39 mouse cellular contexts compared by ENCODE assay signal in the genomic region with DNA sequence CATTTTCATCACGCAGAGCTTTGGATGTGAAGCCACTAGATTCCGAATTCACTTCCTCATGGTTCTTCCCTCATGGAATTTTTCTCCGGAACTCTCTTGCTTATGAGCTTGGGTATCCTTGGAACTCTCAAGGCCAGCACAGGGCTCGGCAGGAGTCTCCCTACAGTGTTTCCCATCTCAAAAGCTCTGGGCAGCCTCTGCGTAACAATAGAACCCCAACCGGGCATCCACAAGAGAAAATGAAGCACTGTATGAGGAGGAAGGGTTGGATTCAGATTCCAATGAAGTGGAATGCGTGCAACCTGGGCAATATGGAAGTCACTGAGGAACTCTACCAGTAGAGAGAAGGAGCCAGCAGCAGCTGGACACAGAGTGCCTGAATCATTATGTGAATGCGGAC. TPM values are rescaled to one million over a fixed set of nuclear protein-coding genes. Genes with fewer than 3 reads are reported as not detected.
"Had no signal": no experiment of that assay in that cellular context is flagged by ENCODE, and none has a peak within 500 bp of the region (broad histone marks: within the 10 kb centered on the region; RNA-seq: fewer than 3 reads in every experiment).

No protein-coding gene starts in this region.

- H3K27ac ChIP-seq: limb, embryonic 10.5 days; limb, embryonic 12.5 days; limb, embryonic 13.5 days; limb, embryonic 15.5 days; liver, embryonic 12.5 days; liver, embryonic 13.5 days; liver, embryonic 14.5 days; liver, embryonic 15.5 days; lung, embryonic 15.5 days; macrophage; midbrain, embryonic 10.5 days; midbrain, embryonic 12.5 days; midbrain, embryonic 13.5 days; midbrain, embryonic 15.5 days; neural tube, embryonic 12.5 days had no signal

- H3K36me3 ChIP-seq: limb, embryonic 10.5 days; limb, embryonic 12.5 days; limb, embryonic 13.5 days; limb, embryonic 15.5 days; liver, embryonic 12.5 days; liver, embryonic 13.5 days; liver, embryonic 15.5 days; lung, embryonic 15.5 days; midbrain, embryonic 10.5 days; midbrain, embryonic 12.5 days; midbrain, embryonic 13.5 days; midbrain, embryonic 15.5 days; neural tube, embryonic 12.5 days had no signal

- ATAC-seq: liver, embryonic 12.5 days; liver, postnatal 0 days; lung, postnatal 0 days; midbrain, embryonic 13.5 days; midbrain, embryonic 15.5 days; midbrain, embryonic 16.5 days had no signal

- H3K4me3 ChIP-seq: limb, embryonic 10.5 days; limb, embryonic 12.5 days; limb, embryonic 13.5 days; limb, embryonic 15.5 days; liver, embryonic 12.5 days; liver, embryonic 13.5 days; liver, embryonic 15.5 days; lung, embryonic 15.5 days; megakaryocyte, embryonic 14.5 days; midbrain, embryonic 10.5 days; midbrain, embryonic 12.5 days; midbrain, embryonic 13.5 days; midbrain, embryonic 15.5 days; myocyte; neural tube, embryonic 12.5 days had no signal

- H3K9ac ChIP-seq: limb, embryonic 12.5 days; limb, embryonic 13.5 days; limb, embryonic 15.5 days; liver, embryonic 12.5 days; liver, embryonic 13.5 days; liver, embryonic 14.5 days; liver, embryonic 15.5 days; liver, postnatal 0 days; lung, embryonic 14.5 days; lung, embryonic 15.5 days; midbrain, embryonic 12.5 days; midbrain, embryonic 13.5 days; midbrain, embryonic 15.5 days; neural tube, embryonic 12.5 days had no signal

- H3K27me3 ChIP-seq: limb, embryonic 12.5 days; limb, embryonic 13.5 days; limb, embryonic 15.5 days; liver, embryonic 12.5 days; liver, embryonic 13.5 days; liver, embryonic 15.5 days; lung, embryonic 15.5 days; megakaryocyte, embryonic 14.5 days; midbrain, embryonic 12.5 days; midbrain, embryonic 13.5 days; midbrain, embryonic 15.5 days; neural tube, embryonic 12.5 days had no signal

- DNase-seq: left cerebral cortex, postnatal 4 days; liver; liver, embryonic 13.5 days; liver, postnatal 0 days; lung, adult 18-20 months; lung, adult 2 months; lung, embryonic 14.5 days; lung, postnatal 10 days; lung, postnatal 14 days; lung, postnatal 36 days; lung, postnatal 4 days; midbrain, embryonic 14.5 days had no signal

- H3K4me2 ChIP-seq: limb, embryonic 12.5 days; limb, embryonic 13.5 days; limb, embryonic 15.5 days; liver, embryonic 11.5 days; liver, embryonic 12.5 days; liver, embryonic 13.5 days; liver, embryonic 15.5 days; lung, embryonic 14.5 days; lung, embryonic 15.5 days; midbrain, embryonic 11.5 days; midbrain, embryonic 12.5 days; midbrain, embryonic 13.5 days; midbrain, embryonic 15.5 days; neural tube, embryonic 12.5 days had no signal

- H3K9me3 ChIP-seq: limb, embryonic 10.5 days; limb, embryonic 12.5 days; limb, embryonic 13.5 days; limb, embryonic 15.5 days; liver, embryonic 12.5 days; liver, embryonic 13.5 days; liver, embryonic 15.5 days; lung, embryonic 15.5 days; midbrain, embryonic 10.5 days; midbrain, embryonic 12.5 days; midbrain, embryonic 13.5 days; midbrain, embryonic 15.5 days; neural tube, embryonic 12.5 days had no signal

- H3K4me1 ChIP-seq: limb, embryonic 10.5 days; limb, embryonic 12.5 days; limb, embryonic 13.5 days; limb, embryonic 15.5 days; liver, embryonic 12.5 days; liver, embryonic 13.5 days; liver, embryonic 15.5 days; lung, embryonic 15.5 days; megakaryocyte, embryonic 14.5 days; midbrain, embryonic 10.5 days; midbrain, embryonic 12.5 days; midbrain, embryonic 13.5 days; midbrain, embryonic 15.5 days; neural tube, embryonic 12.5 days had no signal

RNA-seq across cellular contexts. Expression of a gene that starts 36.6 kb away (rescaled TPM):
- polyA plus RNA-seq: limb, embryonic 10.5 days; limb, embryonic 11.5 days; limb, embryonic 12.5 days; limb, embryonic 13.5 days; limb, embryonic 14.5 days; limb, embryonic 15.5 days; liver, adult 2 months; liver, embryonic 11.5 days; liver, embryonic 12.5 days; liver, embryonic 13.5 days; liver, embryonic 14.5 days; liver, embryonic 15.5 days; liver, embryonic 16.5 days; liver, postnatal 0 days; lung, adult 2 months; lung, embryonic 14.5 days; lung, embryonic 15.5 days; lung, embryonic 16.5 days; lung, postnatal 0 days; macrophage; midbrain, embryonic 10.5 days; midbrain, embryonic 11.5 days; midbrain, embryonic 12.5 days; midbrain, embryonic 13.5 days; midbrain, embryonic 14.5 days; midbrain, embryonic 15.5 days; midbrain, embryonic 16.5 days; midbrain, postnatal 0 days; myocyte; neural tube, embryonic 11.5 days; neural tube, embryonic 12.5 days had no signal

RNA-seq across cellular contexts. Expression of a gene that starts 55.3 kb away (rescaled TPM):
- polyA plus RNA-seq: limb, embryonic 10.5 days; limb, embryonic 11.5 days; limb, embryonic 12.5 days; limb, embryonic 13.5 days; limb, embryonic 14.5 days; limb, embryonic 15.5 days; liver, adult 2 months; liver, embryonic 11.5 days; liver, embryonic 12.5 days; liver, embryonic 13.5 days; liver, embryonic 14.5 days; liver, embryonic 15.5 days; liver, embryonic 16.5 days; liver, postnatal 0 days; lung, adult 2 months; lung, embryonic 14.5 days; lung, embryonic 15.5 days; lung, embryonic 16.5 days; lung, postnatal 0 days; macrophage; midbrain, embryonic 10.5 days; midbrain, embryonic 11.5 days; midbrain, embryonic 12.5 days; midbrain, embryonic 13.5 days; midbrain, embryonic 14.5 days; midbrain, embryonic 15.5 days; midbrain, embryonic 16.5 days; midbrain, postnatal 0 days; myocyte; neural tube, embryonic 11.5 days; neural tube, embryonic 12.5 days had no signal
